Mouse (Mus musculus): Measurements from ENCODE around the gene Fam177a. TPM values are rescaled to one million over a fixed set of nuclear protein-coding genes. Genes with fewer than 3 reads are reported as not detected.
A peak's percentile ranks its signal among the peaks of the same experiment; 100 is the strongest.
"Not testable (repeated sequence)": the region's sequence is repeated elsewhere in the genome, so short reads cannot be mapped to it uniquely, and the experiment has no call there.

The Fam177a gene
- 8.5 and 9.3 TPM in 2 replicates for polyA plus RNA-seq (2016; fragmentation: Nextera tagmentation; extraction: Ambion mirVana)

GRCm38 (mm10) chr12:55124242-55124641, at the start of gene Fam177a:
Fam177a (plus strand) TSS chr12:55124469.
- DNase-seq (ENCODE audit: extremely low spot score, low spot score); H3K4me1 ChIP-seq; H3K36me3 ChIP-seq (replicated peaks); H3K9me3 ChIP-seq; H3K27ac ChIP-seq; H3K27me3 ChIP-seq (ENCODE audit: poor library complexity, severe bottlenecking); H3K4me3 ChIP-seq: not testable (repeated sequence)
- WGBS: no CpG with 5 or more reads among the region's 40 CpGs

GRCm38 (mm10) chr12:55075296-55075695, 49.0 kb upstream of the Fam177a start:
- WGBS: 92% methylated on average over 2 of the region's 2 CpGs
- Histone ChIP-seq H3K9me3 (no peaks in the 10 kb centered on the region), H3K4me3 (no peak overlapping the region), H3K27ac (no peak overlapping the region), H3K4me1 (peaks cover 8% of the 10 kb centered on the region; the same call in 1 of the 2 replicates), H3K27me3 (ENCODE audit: poor library complexity, severe bottlenecking) (no peaks in the 10 kb centered on the region), H3K36me3 (replicated peaks) (peaks cover 4% of the 10 kb centered on the region; the same call in 1 of the 2 replicates)
- DNase-seq (ENCODE audit: extremely low spot score, low spot score): no peak

- WGBS: 43% methylated on average over 2 of the region's 2 CpGs
- H3K27ac ChIP-seq: not testable (repeated sequence)
These were observed 45.6 kb upstream of the Fam177a start for GRCm38 (mm10) chr12:55078706-55079105.

GRCm38 (mm10) chr12:55079726-55080600, 44.3 kb upstream of the Fam177a start, which contains the start of the genes 2700097O09Rik and Srp54a:
2700097O09Rik (minus strand) TSS chr12:55080110.
Srp54a (plus strand) TSS chr12:55080262.
- H3K36me3 ChIP-seq (replicated peaks); H3K4me1 ChIP-seq; H3K27me3 ChIP-seq (ENCODE audit: poor library complexity, severe bottlenecking); H3K9me3 ChIP-seq: not testable (repeated sequence)
- peak within 1 kb of the TSS; percentile 87 for H3K27ac ChIP-seq
- under 1% methylated on average over 60 of the region's 60 CpGs for WGBS
- H3K4me3 ChIP-seq: peak within 1 kb of the TSS; percentile 71
- peak; percentile 96 for DNase-seq (ENCODE audit: extremely low spot score, low spot score)

More at GRCm38 (mm10) chr12:55078706-55079105, 45.6 kb upstream of the Fam177a start:
- H3K9me3 ChIP-seq; H3K4me1 ChIP-seq; DNase-seq (ENCODE audit: extremely low spot score, low spot score); H3K36me3 ChIP-seq (replicated peaks); H3K27me3 ChIP-seq (ENCODE audit: poor library complexity, severe bottlenecking): not testable (repeated sequence)
- H3K4me3 ChIP-seq: peak overlapping the region; percentile 71; the same call in 1 of the 2 replicates

GRCm38 (mm10) chr12:55080601-55080942, 43.7 kb upstream of the Fam177a start:
- H3K27me3 ChIP-seq (ENCODE audit: poor library complexity, severe bottlenecking); H3K9me3 ChIP-seq; H3K4me1 ChIP-seq; DNase-seq (ENCODE audit: extremely low spot score, low spot score); H3K36me3 ChIP-seq (replicated peaks): not testable (repeated sequence)
- peak overlapping the region; percentile 71 for H3K4me3 ChIP-seq
- H3K27ac ChIP-seq: peak overlapping the region; percentile 87
- WGBS: under 1% methylated on average over 25 of the region's 25 CpGs

- not testable (repeated sequence) for H3K36me3 ChIP-seq (replicated peaks)
- 100% methylated on average over 2 of the region's 7 CpGs for WGBS
These were observed 32.1 kb upstream of the Fam177a start for GRCm38 (mm10) chr12:55092127-55092526.

GRCm38 (mm10) chr12:55112616-55113015, 11.7 kb upstream of the Fam177a start:
- H3K27ac ChIP-seq; H3K36me3 ChIP-seq (replicated peaks); H3K9me3 ChIP-seq; DNase-seq (ENCODE audit: extremely low spot score, low spot score); H3K4me1 ChIP-seq; H3K27me3 ChIP-seq (ENCODE audit: poor library complexity, severe bottlenecking); H3K4me3 ChIP-seq: not testable (repeated sequence)
- WGBS: no CpG with 5 or more reads among the region's 7 CpGs

More at GRCm38 (mm10) chr12:55092127-55092526, 32.1 kb upstream of the Fam177a start:
- H3K9me3 ChIP-seq; DNase-seq (ENCODE audit: extremely low spot score, low spot score); H3K4me1 ChIP-seq; H3K27me3 ChIP-seq (ENCODE audit: poor library complexity, severe bottlenecking); H3K4me3 ChIP-seq; H3K27ac ChIP-seq: not testable (repeated sequence)

- WGBS: no CpG with 5 or more reads among the region's 18 CpGs
- H3K27me3 ChIP-seq (ENCODE audit: poor library complexity, severe bottlenecking); H3K4me3 ChIP-seq; DNase-seq (ENCODE audit: extremely low spot score, low spot score); H3K9me3 ChIP-seq; H3K4me1 ChIP-seq; H3K27ac ChIP-seq; H3K36me3 ChIP-seq (replicated peaks): not testable (repeated sequence)
These were observed 462 bp downstream of the Fam177a start for GRCm38 (mm10) chr12:55124731-55125130.

- not testable (repeated sequence) for H3K4me1 ChIP-seq; H3K4me3 ChIP-seq; H3K27me3 ChIP-seq (ENCODE audit: poor library complexity, severe bottlenecking); H3K9me3 ChIP-seq; H3K27ac ChIP-seq; DNase-seq (ENCODE audit: extremely low spot score, low spot score); H3K36me3 ChIP-seq (replicated peaks)
- WGBS: no CpG with 5 or more reads among the region's 6 CpGs
These were observed 11.3 kb downstream of the Fam177a start for GRCm38 (mm10) chr12:55135540-55135939.

GRCm38 (mm10) chr12:55137859-55138258, 13.6 kb downstream of the Fam177a start:
- not testable (repeated sequence) for DNase-seq (ENCODE audit: extremely low spot score, low spot score); H3K9me3 ChIP-seq; H3K4me3 ChIP-seq; H3K4me1 ChIP-seq; H3K27ac ChIP-seq; H3K36me3 ChIP-seq (replicated peaks); H3K27me3 ChIP-seq (ENCODE audit: poor library complexity, severe bottlenecking)
- WGBS: no CpG with 5 or more reads among the region's 6 CpGs

- no CpG with 5 or more reads among the region's 57 CpGs for WGBS
- DNase-seq (ENCODE audit: extremely low spot score, low spot score): not testable (repeated sequence)
- H3K4me3 ChIP-seq: peak within 1 kb of the TSS; percentile 42
These were observed 30.5 kb downstream of the Fam177a start, which contains the start of gene Srp54b for GRCm38 (mm10) chr12:55154559-55155448. Srp54b (plus strand) TSS chr12:55155104.

GRCm38 (mm10) chr12:55155449-55155783, 31.1 kb downstream of the Fam177a start:
- H3K4me1 ChIP-seq; H3K9me3 ChIP-seq; H3K27ac ChIP-seq; H3K27me3 ChIP-seq (ENCODE audit: poor library complexity, severe bottlenecking); H3K36me3 ChIP-seq (replicated peaks); DNase-seq (ENCODE audit: extremely low spot score, low spot score): not testable (repeated sequence)
- WGBS: 0% methylated on average over 13 of the region's 24 CpGs
- peak overlapping the region; percentile 42 for H3K4me3 ChIP-seq

More at GRCm38 (mm10) chr12:55154559-55155448, 30.5 kb downstream of the Fam177a start, which contains the start of gene Srp54b:
- not testable (repeated sequence) for H3K27me3 ChIP-seq (ENCODE audit: poor library complexity, severe bottlenecking); H3K27ac ChIP-seq; H3K4me1 ChIP-seq; H3K9me3 ChIP-seq; H3K36me3 ChIP-seq (replicated peaks)
